Mouse (Mus musculus) thymus, postnatal 10 days (tissue): ENCODE measurements around the gene Fbxw8.
A peak's percentile ranks its signal among the peaks of the same experiment; 100 is the strongest.

Source experiments
- DNase-seq, 2 experiments: peaks; one replicate each; pipeline ENCODE4 v3.0.0; 2021; ENCODE audit warnings: low spot score in 2 of 2

The Fbxw8 gene

GRCm38 (mm10) chr5:118108124-118108793 lies 47.0 kb downstream of the Fbxw8 start:
- no peak for DNase-seq

GRCm38 (mm10) chr5:118106667-118107066 lies 48.6 kb downstream of the Fbxw8 start:
- DNase-seq = no peak

GRCm38 (mm10) chr5:118105536-118105935 lies 49.7 kb downstream of the Fbxw8 start:
- DNase-seq = no peak

- DNase-seq = no peak
Measured at GRCm38 (mm10) chr5:118099870-118100478, 55.3 kb downstream of the Fbxw8 start.

GRCm38 (mm10) chr5:118099069-118099869 lies 56.0 kb downstream of the Fbxw8 start:
- DNase-seq = no peak

- no peak for DNase-seq
Measured at GRCm38 (mm10) chr5:118096317-118096716, 58.9 kb downstream of the Fbxw8 start.

GRCm38 (mm10) chr5:118095849-118096248 lies 59.4 kb downstream of the Fbxw8 start:
- DNase-seq = no peak

GRCm38 (mm10) chr5:118095433-118095832 lies 59.8 kb downstream of the Fbxw8 start:
- DNase-seq = no peak

- no peak for DNase-seq
Measured at GRCm38 (mm10) chr5:118093321-118094035, 61.8 kb downstream of the Fbxw8 start.

GRCm38 (mm10) chr5:118090837-118091236 lies 64.4 kb downstream of the Fbxw8 start:
- DNase-seq = peak in 1 of 2 experiments; percentile 60

GRCm38 (mm10) chr5:118090101-118090500 lies 65.2 kb downstream of the Fbxw8 start:
- no peak for DNase-seq

GRCm38 (mm10) chr5:118089102-118089501 lies 66.2 kb downstream of the Fbxw8 start:
- no peak for DNase-seq

GRCm38 (mm10) chr5:118086956-118087355 lies 68.3 kb downstream of the Fbxw8 start:
- DNase-seq = no peak

GRCm38 (mm10) chr5:118085313-118085712 lies 70.0 kb downstream of the Fbxw8 start:
- DNase-seq = no peak

- no peak for DNase-seq
Measured at GRCm38 (mm10) chr5:118084171-118084727, 71.0 kb downstream of the Fbxw8 start.

GRCm38 (mm10) chr5:118083060-118083638 lies 72.1 kb downstream of the Fbxw8 start:
- no peak for DNase-seq

GRCm38 (mm10) chr5:118081996-118082395 lies 73.3 kb downstream of the Fbxw8 start:
- DNase-seq = peak; percentile 75 to 76

- DNase-seq = peak; percentile 42 to 49
Measured at GRCm38 (mm10) chr5:118081374-118081949, 73.8 kb downstream of the Fbxw8 start.

GRCm38 (mm10) chr5:118079839-118080250 lies 75.4 kb downstream of the Fbxw8 start:
- no peak for DNase-seq

GRCm38 (mm10) chr5:118079354-118079753 lies 75.9 kb downstream of the Fbxw8 start:
- DNase-seq = no peak

GRCm38 (mm10) chr5:118078550-118078949 lies 76.7 kb downstream of the Fbxw8 start:
- DNase-seq = no peak
